Mouse (Mus musculus) erythroblast, embryonic 14.5 days (primary cell): ENCODE data around the gene D11Wsu47e.

Experiments used
- GATA1 ChIP-seq: IDR thresholded peaks from 2 replicates; pipeline ENCODE4 v1.6.1; 2012; ENCODE audit warnings: low read length, inconsistent platforms, mixed read lengths
- TAL1 ChIP-seq: IDR thresholded peaks from 3 replicates; pipeline ENCODE4 v1.6.1; 2012; ENCODE audit warnings: low read length, inconsistent platforms, mixed read lengths

- TF ChIP-seq GATA1: no peak
- TF ChIP-seq TAL1: no peak
Measured at GRCm38 (mm10) chr11:113729239-113729638, 45.0 kb downstream of the D11Wsu47e start.
